Mouse (Mus musculus): ENCODE data around the gene Mical2. TPM values are rescaled to one million over a fixed set of nuclear protein-coding genes. Genes with fewer than 3 reads are reported as not detected.
A peak's percentile ranks its signal among the peaks of the same experiment; 100 is the strongest.

The Mical2 gene
- polyA plus RNA-seq, 1 experiment from 2014 or later, result 1.2 TPM

- no peaks in the 10 kb centered on the region for H3K36me3 ChIP-seq (ENCODE audit: control insufficient read depth, insufficient read depth, low read length)
- H3K9ac ChIP-seq (ENCODE audit: low read length), result no peak overlapping the region
- no peak overlapping the region for H3K27ac ChIP-seq (ENCODE audit: low read depth, low read length)
- WGBS, result 89% methylated on average over 9 of the region's 9 CpGs
- H3K9me3 ChIP-seq (ENCODE audit: control insufficient read depth, low read length), result no peaks in the 10 kb centered on the region
- DNase-seq (ENCODE audit: low spot score, missing footprints), result no peak
- H3K4me3 ChIP-seq (ENCODE audit: low read depth, low read length), result no peak overlapping the region
- ATAC-seq (ENCODE audit: low FRiP score), result no peak
- no peaks in the 10 kb centered on the region for H3K4me1 ChIP-seq (ENCODE audit: control insufficient read depth, insufficient read depth, low read length)
- no peak overlapping the region for H3K4me2 ChIP-seq
- no peaks in the 10 kb centered on the region for H3K27me3 ChIP-seq (ENCODE audit: control insufficient read depth, insufficient read depth, low read length)
These were observed 96.4 kb downstream of the Mical2 start for GRCm38 (mm10) chr7:112321798-112322794.

GRCm38 (mm10) chr7:112324577-112324976 lies 98.9 kb downstream of the Mical2 start:
- Histone ChIP-seq H3K4me2 (no peak overlapping the region), H3K4me3 (ENCODE audit: low read depth, low read length) (no peak overlapping the region), H3K9me3 (ENCODE audit: control insufficient read depth, low read length) (no peaks in the 10 kb centered on the region), H3K36me3 (ENCODE audit: control insufficient read depth, insufficient read depth, low read length) (no peaks in the 10 kb centered on the region), H3K4me1 (ENCODE audit: control insufficient read depth, insufficient read depth, low read length) (no peaks in the 10 kb centered on the region), H3K27ac (ENCODE audit: low read depth, low read length) (no peak overlapping the region), H3K9ac (ENCODE audit: low read length) (no peak overlapping the region), H3K27me3 (ENCODE audit: control insufficient read depth, insufficient read depth, low read length) (no peaks in the 10 kb centered on the region)
- DNase-seq (ENCODE audit: low spot score, missing footprints) (no peak), ATAC-seq (ENCODE audit: low FRiP score) (no peak)
- WGBS, result 90% methylated on average over 5 of the region's 5 CpGs

GRCm38 (mm10) chr7:112326852-112327251 lies 101.2 kb downstream of the Mical2 start:
- DNase-seq (ENCODE audit: low spot score, missing footprints), result no peak
- ATAC-seq (ENCODE audit: low FRiP score), result no peak
- Histone ChIP-seq H3K9ac (ENCODE audit: low read length) (no peak overlapping the region), H3K4me2 (no peak overlapping the region), H3K36me3 (ENCODE audit: control insufficient read depth, insufficient read depth, low read length) (no peaks in the 10 kb centered on the region), H3K4me1 (ENCODE audit: control insufficient read depth, insufficient read depth, low read length) (no peaks in the 10 kb centered on the region), H3K27ac (ENCODE audit: low read depth, low read length) (no peak overlapping the region), H3K4me3 (ENCODE audit: low read depth, low read length) (no peak overlapping the region), H3K27me3 (ENCODE audit: control insufficient read depth, insufficient read depth, low read length) (no peaks in the 10 kb centered on the region), H3K9me3 (ENCODE audit: control insufficient read depth, low read length) (no peaks in the 10 kb centered on the region)
- whole genome bisulfite sequencing, result 80% methylated on average over 4 of the region's 4 CpGs

- WGBS, result 10% methylated on average over 1 of the region's 1 CpGs
- Histone ChIP-seq H3K36me3 (ENCODE audit: control insufficient read depth, insufficient read depth, low read length) (no peaks in the 10 kb centered on the region), H3K9me3 (ENCODE audit: control insufficient read depth, low read length) (no peaks in the 10 kb centered on the region), H3K9ac (ENCODE audit: low read length) (no peak overlapping the region), H3K27me3 (ENCODE audit: control insufficient read depth, insufficient read depth, low read length) (no peaks in the 10 kb centered on the region), H3K4me3 (ENCODE audit: low read depth, low read length) (no peak overlapping the region), H3K4me2 (no peak overlapping the region), H3K27ac (ENCODE audit: low read depth, low read length) (no peak overlapping the region), H3K4me1 (ENCODE audit: control insufficient read depth, insufficient read depth, low read length) (no peaks in the 10 kb centered on the region)
- ATAC-seq (ENCODE audit: low FRiP score) (no peak), DNase-seq (ENCODE audit: low spot score, missing footprints) (peak; percentile 88)
These were observed 103.3 kb downstream of the Mical2 start for GRCm38 (mm10) chr7:112328969-112329368.

- WGBS, result 82% methylated on average over 7 of the region's 7 CpGs
- H3K9ac ChIP-seq (ENCODE audit: low read length), result no peak overlapping the region
- ATAC-seq (ENCODE audit: low FRiP score) (no peak), DNase-seq (ENCODE audit: low spot score, missing footprints) (no peak)
- H3K27me3 ChIP-seq (ENCODE audit: control insufficient read depth, insufficient read depth, low read length), result no peaks in the 10 kb centered on the region
- H3K4me2 ChIP-seq, result no peak overlapping the region
- no peak overlapping the region for H3K27ac ChIP-seq (ENCODE audit: low read depth, low read length)
- H3K9me3 ChIP-seq (ENCODE audit: control insufficient read depth, low read length), result no peaks in the 10 kb centered on the region
- H3K4me3 ChIP-seq (ENCODE audit: low read depth, low read length), result no peak overlapping the region
- H3K4me1 ChIP-seq (ENCODE audit: control insufficient read depth, insufficient read depth, low read length), result no peaks in the 10 kb centered on the region
- no peaks in the 10 kb centered on the region for H3K36me3 ChIP-seq (ENCODE audit: control insufficient read depth, insufficient read depth, low read length)
These were observed 103.8 kb downstream of the Mical2 start for GRCm38 (mm10) chr7:112329496-112329895.

- Histone ChIP-seq H3K27me3 (ENCODE audit: control insufficient read depth, insufficient read depth, low read length) (no peaks in the 10 kb centered on the region), H3K4me1 (ENCODE audit: control insufficient read depth, insufficient read depth, low read length) (no peaks in the 10 kb centered on the region), H3K9me3 (ENCODE audit: control insufficient read depth, low read length) (no peaks in the 10 kb centered on the region), H3K9ac (ENCODE audit: low read length) (no peak overlapping the region), H3K36me3 (ENCODE audit: control insufficient read depth, insufficient read depth, low read length) (no peaks in the 10 kb centered on the region), H3K27ac (ENCODE audit: low read depth, low read length) (no peak overlapping the region), H3K4me2 (no peak overlapping the region), H3K4me3 (ENCODE audit: low read depth, low read length) (no peak overlapping the region)
- DNase-seq (ENCODE audit: low spot score, missing footprints) (no peak), ATAC-seq (ENCODE audit: low FRiP score) (no peak)
- WGBS, result 85% methylated on average over 8 of the region's 8 CpGs
These were observed 105.3 kb downstream of the Mical2 start for GRCm38 (mm10) chr7:112330935-112331334.

GRCm38 (mm10) chr7:112331804-112332203 lies 106.1 kb downstream of the Mical2 start:
- 84% methylated on average over 8 of the region's 8 CpGs for WGBS
- no peak for ATAC-seq (ENCODE audit: low FRiP score)
- H3K4me2 ChIP-seq, result no peak overlapping the region

GRCm38 (mm10) chr7:112332426-112332825 lies 106.8 kb downstream of the Mical2 start:
- no peak overlapping the region for H3K4me3 ChIP-seq (ENCODE audit: low read depth, low read length)
- H3K9me3 ChIP-seq (ENCODE audit: control insufficient read depth, low read length), result no peaks in the 10 kb centered on the region
- no peaks in the 10 kb centered on the region for H3K4me1 ChIP-seq (ENCODE audit: control insufficient read depth, insufficient read depth, low read length)
- H3K27me3 ChIP-seq (ENCODE audit: control insufficient read depth, insufficient read depth, low read length), result no peaks in the 10 kb centered on the region
- H3K27ac ChIP-seq (ENCODE audit: low read depth, low read length), result no peak overlapping the region
- ATAC-seq (ENCODE audit: low FRiP score) (no peak), DNase-seq (ENCODE audit: low spot score, missing footprints) (no peak)
- no peak overlapping the region for H3K4me2 ChIP-seq
- no peaks in the 10 kb centered on the region for H3K36me3 ChIP-seq (ENCODE audit: control insufficient read depth, insufficient read depth, low read length)
- no peak overlapping the region for H3K9ac ChIP-seq (ENCODE audit: low read length)
- WGBS, result 90% methylated on average over 5 of the region's 5 CpGs

More at GRCm38 (mm10) chr7:112331804-112332203, 106.1 kb downstream of the Mical2 start:
- Histone ChIP-seq H3K4me1 (ENCODE audit: control insufficient read depth, insufficient read depth, low read length) (no peaks in the 10 kb centered on the region), H3K9me3 (ENCODE audit: control insufficient read depth, low read length) (no peaks in the 10 kb centered on the region), H3K36me3 (ENCODE audit: control insufficient read depth, insufficient read depth, low read length) (no peaks in the 10 kb centered on the region), H3K27me3 (ENCODE audit: control insufficient read depth, insufficient read depth, low read length) (no peaks in the 10 kb centered on the region), H3K4me3 (ENCODE audit: low read depth, low read length) (no peak overlapping the region), H3K9ac (ENCODE audit: low read length) (no peak overlapping the region), H3K27ac (ENCODE audit: low read depth, low read length) (no peak overlapping the region)
- no peak for DNase-seq (ENCODE audit: low spot score, missing footprints)

- Histone ChIP-seq H3K4me2 (no peak overlapping the region), H3K9ac (ENCODE audit: low read length) (no peak overlapping the region), H3K36me3 (ENCODE audit: control insufficient read depth, insufficient read depth, low read length) (no peaks in the 10 kb centered on the region), H3K4me1 (ENCODE audit: control insufficient read depth, insufficient read depth, low read length) (no peaks in the 10 kb centered on the region), H3K27me3 (ENCODE audit: control insufficient read depth, insufficient read depth, low read length) (no peaks in the 10 kb centered on the region), H3K4me3 (ENCODE audit: low read depth, low read length) (no peak overlapping the region), H3K9me3 (ENCODE audit: control insufficient read depth, low read length) (no peaks in the 10 kb centered on the region), H3K27ac (ENCODE audit: low read depth, low read length) (no peak overlapping the region)
- WGBS, result 79% methylated on average over 7 of the region's 7 CpGs
- no peak for DNase-seq (ENCODE audit: low spot score, missing footprints)
- ATAC-seq (ENCODE audit: low FRiP score), result no peak
These were observed 107.7 kb downstream of the Mical2 start for GRCm38 (mm10) chr7:112333404-112333803.

All from midbrain, embryonic 11.5 days (tissue).